Mouse (Mus musculus): ENCODE measurements around the gene Cdc40. TPM values are rescaled to one million over a fixed set of nuclear protein-coding genes. Genes with fewer than 3 reads are reported as not detected.

Cdc40 gene
- 38.7 and 40.5 TPM in 2 replicates for polyA plus RNA-seq (2016; fragmentation: Nextera tagmentation; extraction: Ambion mirVana)

DNA sequence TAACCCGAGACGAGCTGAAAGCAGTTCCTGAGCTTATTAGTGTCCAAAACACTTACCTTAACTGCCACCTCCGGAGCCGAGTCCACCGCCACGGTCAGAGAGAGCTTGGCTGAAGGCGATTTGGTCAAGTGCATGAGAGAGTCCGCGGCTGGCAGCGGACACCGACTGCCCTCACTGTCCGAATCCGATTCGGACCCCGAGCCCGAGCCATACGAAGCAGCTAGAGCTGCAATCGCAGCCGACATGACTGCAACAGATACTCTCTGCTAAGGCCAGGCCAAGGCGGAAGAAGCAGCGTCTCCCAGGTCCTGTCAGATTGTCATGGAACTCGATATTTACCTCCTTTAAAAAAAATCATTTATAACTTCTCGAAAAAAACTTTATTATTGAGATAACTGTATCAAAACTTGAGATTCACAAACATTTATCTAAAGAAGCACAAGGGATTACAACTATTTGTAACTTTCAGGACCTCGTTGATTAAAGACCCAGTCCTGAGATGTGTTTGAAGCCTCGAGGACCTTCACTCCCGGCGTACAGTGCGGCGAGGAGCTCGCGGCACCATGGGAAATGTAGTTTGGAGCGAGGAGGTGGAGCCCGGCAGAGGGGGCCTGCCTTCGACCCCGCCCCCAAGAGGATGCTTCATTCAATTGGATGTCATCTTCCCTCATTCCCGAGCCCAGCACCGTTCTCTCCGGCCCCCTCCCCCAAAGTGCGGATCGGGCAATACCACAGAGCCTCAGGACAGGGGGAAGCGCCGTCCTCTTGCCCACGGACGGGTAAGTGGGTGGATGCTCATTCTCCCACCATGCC is at the start of gene Cdc40, which contains the start of gene Wasf1:
Cdc40 (minus strand) TSS at position 481 of the 813 bp plus-strand sequence.
Wasf1 (plus strand) TSS at position 645 of the 813 bp plus-strand sequence.
- Histone ChIP-seq H3K9me3 (replicated peaks) (no peaks in the 10 kb centered on the region), H3K4me1 (peaks cover 13% of the 10 kb centered on the region; the same call in 1 of the 2 replicates), H3K27ac (peak within 1 kb of the TSS; percentile 94), H3K4me3 (peak within 1 kb of the TSS; percentile 85), H3K36me3 (peaks cover 22% of the 10 kb centered on the region), H3K27me3 (ENCODE audit: low read depth, poor library complexity, severe bottlenecking) (no peaks in the 10 kb centered on the region)
- DNase-seq (ENCODE audit: low spot score): peak; percentile 94
- under 1% methylated on average over 44 of the region's 44 CpGs for WGBS

DNA sequence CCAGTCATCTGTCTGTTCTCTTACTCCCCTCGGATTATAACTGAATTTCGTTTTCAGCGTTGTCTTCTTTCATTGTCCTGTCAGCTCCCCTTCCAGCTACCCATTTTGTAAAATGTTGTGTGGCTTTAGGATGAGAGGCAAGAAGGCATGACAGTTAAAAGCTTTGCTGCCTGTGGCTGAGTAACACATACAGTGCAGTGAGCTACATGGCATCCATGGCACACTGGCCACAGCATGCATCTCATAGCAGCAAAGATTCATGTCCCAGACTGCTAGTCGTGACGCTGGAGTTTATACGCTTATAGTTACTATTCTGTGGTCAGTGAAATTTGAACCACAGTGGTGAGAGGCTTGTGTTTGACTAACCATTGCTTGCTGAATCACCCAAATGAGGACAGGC is 36.4 kb upstream of the Cdc40 start:
- Histone ChIP-seq H3K4me1 (no peaks in the 10 kb centered on the region), H3K4me3 (no peak overlapping the region), H3K36me3 (peaks cover 14% of the 10 kb centered on the region), H3K27me3 (ENCODE audit: low read depth, poor library complexity, severe bottlenecking) (no peaks in the 10 kb centered on the region), H3K9me3 (replicated peaks) (no peaks in the 10 kb centered on the region), H3K27ac (no peak overlapping the region)
- no peak for DNase-seq (ENCODE audit: low spot score)
- WGBS: 92% methylated on average over 6 of the region's 6 CpGs

DNA sequence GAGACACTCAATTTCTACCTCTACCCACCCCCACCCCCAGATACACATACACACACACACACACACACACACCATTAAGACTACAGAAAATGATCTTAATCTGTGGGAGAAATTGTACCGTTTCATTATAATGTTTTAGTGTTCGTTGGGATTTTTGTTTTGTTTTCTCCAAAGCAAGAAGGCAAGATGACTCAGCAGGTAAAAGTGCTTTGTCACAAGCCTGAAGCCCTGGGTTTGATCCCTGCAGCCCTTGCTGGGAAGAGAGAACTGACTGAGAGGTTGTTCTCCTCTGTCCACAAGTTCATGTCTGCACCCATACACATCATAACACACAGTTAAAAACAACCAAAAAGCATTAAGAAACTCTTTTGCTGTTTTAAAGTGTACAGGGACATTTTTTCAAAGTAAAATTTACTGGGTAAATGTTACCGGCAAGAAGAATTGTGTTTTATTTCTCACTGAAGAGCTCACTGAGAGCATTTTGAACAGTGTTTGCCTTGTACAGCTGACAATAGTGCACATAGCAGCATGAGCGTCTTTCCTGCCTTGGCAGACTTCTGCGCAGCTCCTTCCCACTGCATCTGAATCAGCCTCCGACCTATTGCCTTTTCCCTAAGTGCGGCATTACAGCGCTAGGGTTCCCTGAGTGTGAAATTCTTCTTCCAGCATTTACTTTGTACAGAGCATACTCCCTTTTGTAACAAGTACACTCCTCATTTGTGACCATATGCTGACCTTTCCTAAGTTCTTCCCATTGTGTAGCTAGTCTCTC is 35.7 kb upstream of the Cdc40 start:
- DNase-seq (ENCODE audit: low spot score): no peak
- Histone ChIP-seq H3K27me3 (ENCODE audit: low read depth, poor library complexity, severe bottlenecking) (no peaks in the 10 kb centered on the region), H3K4me1 (no peaks in the 10 kb centered on the region), H3K27ac (no peak overlapping the region), H3K9me3 (replicated peaks) (no peaks in the 10 kb centered on the region), H3K36me3 (peaks cover 10% of the 10 kb centered on the region), H3K4me3 (no peak overlapping the region)
- 95% methylated on average over 8 of the region's 8 CpGs for WGBS

DNA sequence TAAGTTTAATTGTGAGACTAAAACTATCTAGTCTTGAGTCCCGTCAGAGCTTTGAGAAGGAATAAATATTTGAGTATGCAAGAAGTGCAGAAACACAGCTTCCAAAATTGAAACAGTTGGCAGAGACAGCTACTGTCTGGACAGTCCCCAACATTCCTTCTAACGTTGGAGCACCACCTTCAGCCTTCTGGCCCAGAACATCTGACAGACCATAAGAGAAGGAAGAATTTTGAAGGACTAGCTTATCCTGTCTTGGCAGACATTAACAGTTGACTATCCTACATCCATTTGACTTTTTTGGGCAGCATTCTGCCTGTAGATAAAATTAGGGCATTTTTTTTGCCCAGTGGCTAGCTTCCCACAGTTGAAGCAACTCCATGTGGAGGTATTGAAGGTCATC is 32.1 kb upstream of the Cdc40 start:
- H3K36me3 ChIP-seq: peaks cover 6% of the 10 kb centered on the region
- no peaks in the 10 kb centered on the region for H3K9me3 ChIP-seq (replicated peaks)
- no peak overlapping the region for H3K27ac ChIP-seq
- no peaks in the 10 kb centered on the region for H3K27me3 ChIP-seq (ENCODE audit: low read depth, poor library complexity, severe bottlenecking)
- H3K4me3 ChIP-seq: no peak overlapping the region
- H3K4me1 ChIP-seq: 0 out of 2 replicates have a peak, but pooled peaks cover 3% of the 10 kb centered on the region
- WGBS: 88% methylated on average over 2 of the region's 2 CpGs
- DNase-seq (ENCODE audit: low spot score): no peak

- Histone ChIP-seq H3K36me3 (peaks cover 6% of the 10 kb centered on the region), H3K27me3 (ENCODE audit: low read depth, poor library complexity, severe bottlenecking) (no peaks in the 10 kb centered on the region), H3K27ac (no peak overlapping the region), H3K4me1 (0 out of 2 replicates have a peak, but pooled peaks cover 3% of the 10 kb centered on the region), H3K4me3 (no peak overlapping the region), H3K9me3 (replicated peaks) (no peaks in the 10 kb centered on the region)
- DNase-seq (ENCODE audit: low spot score): no peak
- 77% methylated on average over 2 of the region's 2 CpGs for WGBS
Measured at GRCm38 (mm10) chr10:40910811-40911210, 27.7 kb upstream of the Cdc40 start.

DNA sequence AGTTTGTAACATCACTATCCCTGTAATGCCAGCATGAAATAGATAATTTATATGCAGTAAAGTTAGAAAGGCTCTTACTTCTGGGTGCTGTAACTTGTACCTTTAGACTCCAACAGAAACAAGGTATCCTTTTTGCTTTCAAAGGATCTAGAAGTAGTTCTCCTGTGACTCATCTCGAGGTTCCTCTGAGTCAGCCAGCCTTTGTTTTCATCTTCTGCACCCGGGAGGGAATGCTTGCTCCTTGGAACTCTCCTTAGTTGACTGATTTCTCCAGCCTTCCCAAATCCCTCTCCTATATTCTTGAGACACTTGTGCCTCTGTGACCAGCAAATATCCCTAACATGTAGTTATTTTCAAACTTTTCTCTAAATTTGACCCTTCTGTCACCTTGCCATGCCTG is 25.5 kb upstream of the Cdc40 start:
- Histone ChIP-seq H3K4me1 (0 out of 2 replicates have a peak, but pooled peaks cover 3% of the 10 kb centered on the region), H3K27me3 (ENCODE audit: low read depth, poor library complexity, severe bottlenecking) (no peaks in the 10 kb centered on the region), H3K36me3 (peaks cover 6% of the 10 kb centered on the region), H3K4me3 (no peak overlapping the region), H3K27ac (no peak overlapping the region), H3K9me3 (replicated peaks) (no peaks in the 10 kb centered on the region)
- WGBS: 67% methylated on average over 2 of the region's 2 CpGs
- DNase-seq (ENCODE audit: low spot score): no peak

DNA sequence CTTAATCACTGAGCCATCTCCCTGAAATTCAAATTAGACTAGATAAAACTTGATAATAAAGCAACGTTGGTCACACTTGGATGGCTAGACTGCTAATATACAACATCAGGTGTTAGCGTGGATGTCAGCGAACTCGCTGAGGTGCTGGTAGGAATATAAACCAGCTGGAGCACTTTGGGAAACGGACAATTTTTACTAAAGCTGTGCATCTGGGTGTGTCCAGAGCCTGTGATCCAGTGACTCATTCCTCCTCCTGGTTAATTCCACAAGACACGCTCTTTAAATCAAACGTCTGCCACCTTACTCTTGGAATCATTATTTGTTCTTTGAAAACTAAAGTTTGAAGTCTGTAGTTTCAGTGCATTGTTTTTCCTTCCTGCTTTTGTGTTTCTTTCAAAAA is 23.7 kb upstream of the Cdc40 start:
- H3K27ac ChIP-seq: no peak overlapping the region
- 0 out of 2 replicates have a peak, but pooled peaks cover 4% of the 10 kb centered on the region for H3K36me3 ChIP-seq
- H3K27me3 ChIP-seq (ENCODE audit: low read depth, poor library complexity, severe bottlenecking): no peaks in the 10 kb centered on the region
- no peaks in the 10 kb centered on the region for H3K9me3 ChIP-seq (replicated peaks)
- no peak for DNase-seq (ENCODE audit: low spot score)
- WGBS: 88% methylated on average over 7 of the region's 7 CpGs
- H3K4me3 ChIP-seq: no peak overlapping the region
- H3K4me1 ChIP-seq: 0 out of 2 replicates have a peak, but pooled peaks cover 3% of the 10 kb centered on the region

GRCm38 (mm10) chr10:40906131-40906530 is 23.0 kb upstream of the Cdc40 start:
- Histone ChIP-seq H3K4me3 (no peak overlapping the region), H3K4me1 (0 out of 2 replicates have a peak, but pooled peaks cover 3% of the 10 kb centered on the region), H3K27me3 (ENCODE audit: low read depth, poor library complexity, severe bottlenecking) (no peaks in the 10 kb centered on the region), H3K9me3 (replicated peaks) (no peaks in the 10 kb centered on the region), H3K36me3 (0 out of 2 replicates have a peak, but pooled peaks cover 4% of the 10 kb centered on the region), H3K27ac (no peak overlapping the region)
- no peak for DNase-seq (ENCODE audit: low spot score)
- WGBS: 90% methylated on average over 1 of the region's 1 CpGs

DNA sequence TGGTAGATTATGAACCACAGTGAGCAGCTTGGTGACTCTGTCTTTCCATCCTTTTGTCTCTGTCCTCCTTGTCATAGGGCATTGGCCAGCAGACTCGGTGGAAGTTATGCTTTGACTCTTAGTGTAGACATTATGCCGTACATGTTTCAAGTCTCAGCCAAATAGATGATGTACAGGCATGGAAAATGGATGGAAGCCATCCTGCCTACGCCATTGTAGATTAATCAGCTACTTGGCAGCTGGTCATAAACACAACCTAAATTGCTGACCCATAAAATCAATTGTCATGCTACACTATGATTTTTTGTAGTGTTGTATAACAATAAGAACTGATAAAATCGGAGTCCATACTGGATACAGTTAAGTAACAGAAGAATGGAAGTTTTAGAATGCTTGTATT is 18.7 kb upstream of the Cdc40 start:
- Histone ChIP-seq H3K27ac (no peak overlapping the region), H3K9me3 (replicated peaks) (no peaks in the 10 kb centered on the region), H3K36me3 (0 out of 2 replicates have a peak, but pooled peaks cover 4% of the 10 kb centered on the region), H3K27me3 (ENCODE audit: low read depth, poor library complexity, severe bottlenecking) (no peaks in the 10 kb centered on the region), H3K4me1 (no peaks in the 10 kb centered on the region; the same call in 1 of the 2 replicates), H3K4me3 (no peak overlapping the region)
- no peak for DNase-seq (ENCODE audit: low spot score)
- 87% methylated on average over 4 of the region's 4 CpGs for WGBS

GRCm38 (mm10) chr10:40896656-40897055 is 13.5 kb upstream of the Cdc40 start:
- H3K4me3 ChIP-seq: no peak overlapping the region
- H3K9me3 ChIP-seq (replicated peaks): no peaks in the 10 kb centered on the region
- DNase-seq (ENCODE audit: low spot score): no peak
- H3K4me1 ChIP-seq: no peaks in the 10 kb centered on the region; the same call in 1 of the 2 replicates
- no peaks in the 10 kb centered on the region for H3K36me3 ChIP-seq
- no peaks in the 10 kb centered on the region for H3K27me3 ChIP-seq (ENCODE audit: low read depth, poor library complexity, severe bottlenecking)
- WGBS: 71% methylated on average over 5 of the region's 5 CpGs
- H3K27ac ChIP-seq: no peak overlapping the region

- H3K36me3 ChIP-seq: no peaks in the 10 kb centered on the region
- no peaks in the 10 kb centered on the region; the same call in 1 of the 2 replicates for H3K4me1 ChIP-seq
- H3K4me3 ChIP-seq: no peak overlapping the region
- WGBS: 95% methylated on average over 12 of the region's 12 CpGs
- DNase-seq (ENCODE audit: low spot score): no peak
- no peaks in the 10 kb centered on the region for H3K9me3 ChIP-seq (replicated peaks)
- H3K27ac ChIP-seq: no peak overlapping the region
- no peaks in the 10 kb centered on the region for H3K27me3 ChIP-seq (ENCODE audit: low read depth, poor library complexity, severe bottlenecking)
Measured at GRCm38 (mm10) chr10:40895765-40896164, 12.7 kb upstream of the Cdc40 start.

GRCm38 (mm10) chr10:40889146-40889545 is 6.0 kb upstream of the Cdc40 start:
- 89% methylated on average over 4 of the region's 4 CpGs for WGBS

DNA sequence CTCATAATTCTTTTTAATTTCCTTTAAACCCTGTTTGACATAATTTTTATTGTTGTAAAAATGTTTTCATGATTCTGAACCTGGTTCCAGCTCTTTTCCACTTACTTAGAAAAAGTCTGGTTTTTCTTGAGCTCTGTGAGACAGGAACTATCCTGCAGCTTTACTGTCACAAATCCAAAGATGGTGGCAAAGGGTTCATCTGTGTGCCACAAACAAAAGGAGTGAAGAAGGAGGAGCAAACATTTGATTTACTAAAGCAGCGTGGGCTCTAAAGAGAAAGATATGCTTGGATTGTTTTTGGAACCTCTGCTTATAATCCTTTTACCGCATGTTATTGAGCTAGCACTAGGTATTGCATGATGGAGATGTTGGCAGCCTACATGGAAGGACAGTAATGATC is 4.2 kb upstream of the Cdc40 start:
- no peak for DNase-seq (ENCODE audit: low spot score)
- Histone ChIP-seq H3K27ac (no peak overlapping the region), H3K4me1 (peaks cover 4% of the 10 kb centered on the region; the same call in 1 of the 2 replicates), H3K27me3 (ENCODE audit: low read depth, poor library complexity, severe bottlenecking) (no peaks in the 10 kb centered on the region), H3K9me3 (replicated peaks) (no peaks in the 10 kb centered on the region), H3K4me3 (no peak overlapping the region), H3K36me3 (no peaks in the 10 kb centered on the region)
- WGBS: 92% methylated on average over 2 of the region's 2 CpGs

More at GRCm38 (mm10) chr10:40889146-40889545, 6.0 kb upstream of the Cdc40 start:
- H3K4me3 ChIP-seq: no peak overlapping the region
- H3K27ac ChIP-seq: no peak overlapping the region
- H3K27me3 ChIP-seq (ENCODE audit: low read depth, poor library complexity, severe bottlenecking): no peaks in the 10 kb centered on the region
- no peak for DNase-seq (ENCODE audit: low spot score)
- no peaks in the 10 kb centered on the region for H3K9me3 ChIP-seq (replicated peaks)
- H3K4me1 ChIP-seq: peaks cover 4% of the 10 kb centered on the region; the same call in 1 of the 2 replicates
- H3K36me3 ChIP-seq: no peaks in the 10 kb centered on the region
